Mouse (Mus musculus) kidney, postnatal 0 days (tissue): ENCODE measurements around the gene Keap1. TPM values are rescaled to one million over a fixed set of nuclear protein-coding genes. Genes with fewer than 3 reads are reported as not detected.

Source experiments
- ATAC-seq: fragments of 200-750 bp; cut with Nextera tagmentation; replicated peaks from 2 replicates; pipeline ENCODE4 v1.8.0; 2017; ENCODE audit warnings: low read depth, moderate number of reproducible peaks, moderate TSS enrichment, moderate library complexity; ENCODE audit not compliant: low FRiP score
- DNase-seq: peaks from one replicate; pipeline ENCODE4 v3.0.0-alpha.2; 2016; ENCODE audit warnings: low spot score
- H3K27ac ChIP-seq: fragments of 300-500 bp; sonication (generic); 2 replicates; pipeline ENCODE4 v1.5.1; 2014; ENCODE audit warnings: mild to moderate bottlenecking
- H3K27me3 ChIP-seq: fragments of 300-500 bp; sonication (generic); 2 replicates; pipeline ENCODE4 v1.6.1; 2014; ENCODE audit warnings: low read length, mixed read lengths; ENCODE audit not compliant: insufficient read depth
- H3K36me3 ChIP-seq: fragments of 300-500 bp; sonication (generic); 2 replicates; pipeline ENCODE4 v1.6.1; 2014; ENCODE audit warnings: low read length, mixed read lengths; ENCODE audit not compliant: insufficient read depth
- H3K4me1 ChIP-seq: fragments of 300-500 bp; sonication (generic); replicated peaks from 2 replicates; pipeline ENCODE4 v1.6.1; 2014; ENCODE audit warnings: antibody characterized with exemption, low read length, mixed read lengths; ENCODE audit not compliant: insufficient read depth
- H3K4me2 ChIP-seq: fragments of 300-500 bp; sonication (generic); 2 replicates; pipeline ENCODE4 v1.6.1; 2014; ENCODE audit warnings: mild to moderate bottlenecking, low read length, moderate library complexity, mixed read lengths
- H3K4me3 ChIP-seq: fragments of 300-500 bp; sonication (generic); replicated peaks from 2 replicates; pipeline ENCODE4 v1.5.1; 2014; ENCODE audit warnings: low read depth, low read length
- H3K9ac ChIP-seq: fragments of 300-500 bp; sonication (generic); 2 replicates; pipeline ENCODE4 v1.6.1; 2014; ENCODE audit warnings: low read depth, low read length
- H3K9me3 ChIP-seq: fragments of 300-500 bp; sonication (generic); replicated peaks from 2 replicates; pipeline ENCODE4 v1.6.1; 2016; ENCODE audit warnings: low read length, inconsistent platforms, mixed read lengths
- CTCF ChIP-seq: IDR thresholded peaks from 2 replicates; pipeline ENCODE4 v1.5.1; 2016; ENCODE audit warnings: antibody characterized with exemption, low read depth, mild to moderate bottlenecking, moderate library complexity
- WGBS: fragments of 180-500 bp; shearing (Covaris S2); extraction: QIAGEN DNeasy Blood & Tissue Kit; methylation state at CpG from one replicate; pipeline ENCODE4 v1.1.7; 2014; 5-methylcytosine and 5-hydroxymethylcytosine counted together
- polyA plus RNA-seq: library from polyadenylated mRNA; unstranded; fragments of >200 nt; fragmentation: Nextera tagmentation; extraction: Ambion mirVana; gene quantifications from 2 replicates; pipeline ENCODE4 v1.2.1, GENCODE M21; 2015

The Keap1 gene
- polyA plus RNA-seq, 1 experiment from 2014 or later: 49.3 TPM

DNA sequence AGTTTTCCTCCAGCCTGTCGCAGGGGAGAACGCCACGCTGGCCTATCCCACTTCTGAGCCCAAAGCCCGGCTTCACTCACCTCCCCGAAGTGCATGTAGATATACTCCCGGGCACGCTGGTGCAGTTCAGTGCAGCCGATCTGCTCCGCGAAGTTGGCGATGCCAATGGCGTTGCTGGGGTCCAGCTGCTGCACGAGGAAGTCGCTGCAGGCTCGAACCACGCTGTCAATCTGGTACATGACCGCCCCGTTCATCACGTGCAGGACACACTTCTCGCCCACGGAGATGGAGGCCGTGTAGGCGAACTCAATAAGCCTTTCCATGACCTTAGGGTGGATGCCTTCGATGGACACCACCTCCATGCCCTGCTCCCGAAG lies 2.2 kb downstream of the Keap1 start:
- Histone ChIP-seq H3K27ac (peak overlapping the region; percentile 92; the same call in 1 of the 2 replicates), H3K9me3 (no peaks in the 10 kb centered on the region), H3K27me3 (no peaks in the 10 kb centered on the region), H3K9ac (peak overlapping the region; percentile 95; the same call in 1 of the 2 replicates), H3K4me2 (peak overlapping the region; percentile 86), H3K4me1 (peaks cover 10% of the 10 kb centered on the region), H3K4me3 (peak overlapping the region; percentile 97; the same call in 1 of the 2 replicates), H3K36me3 (peaks cover 19% of the 10 kb centered on the region)
- TF ChIP-seq CTCF: no peak
- ATAC-seq (no peak), DNase-seq (no peak)
- WGBS: 69% methylated on average over 25 of the region's 25 CpGs

DNA sequence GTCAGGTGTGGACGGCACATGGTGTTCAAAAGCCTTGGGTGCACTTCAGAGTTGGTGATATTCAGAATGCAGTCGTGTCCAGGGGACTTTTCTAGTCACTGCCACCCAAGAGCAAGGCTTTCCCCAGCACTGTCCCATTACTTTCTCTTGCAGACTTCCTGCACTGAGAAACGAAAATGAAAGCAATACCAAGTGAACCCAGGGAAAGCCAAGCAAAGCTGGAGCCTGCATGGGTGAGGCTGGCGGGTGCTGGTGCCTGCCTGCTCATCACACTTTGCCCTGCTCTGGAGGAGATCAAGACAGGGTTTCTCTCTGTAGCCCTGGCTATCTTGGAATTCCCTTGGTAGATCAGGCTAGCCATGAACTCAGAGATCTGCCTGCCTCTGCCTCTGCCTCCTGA lies 3.8 kb downstream of the Keap1 start:
- H3K4me3 ChIP-seq: no peak overlapping the region
- H3K9ac ChIP-seq: no peak overlapping the region
- WGBS: 81% methylated on average over 4 of the region's 4 CpGs
- DNase-seq (no peak), ATAC-seq (no peak)
- H3K4me1 ChIP-seq: peaks cover 10% of the 10 kb centered on the region
- no peak overlapping the region for H3K4me2 ChIP-seq
- no peaks in the 10 kb centered on the region for H3K27me3 ChIP-seq
- no peak overlapping the region for H3K27ac ChIP-seq
- H3K9me3 ChIP-seq: no peaks in the 10 kb centered on the region
- peaks cover 19% of the 10 kb centered on the region for H3K36me3 ChIP-seq
- no peak for TF ChIP-seq CTCF

DNA sequence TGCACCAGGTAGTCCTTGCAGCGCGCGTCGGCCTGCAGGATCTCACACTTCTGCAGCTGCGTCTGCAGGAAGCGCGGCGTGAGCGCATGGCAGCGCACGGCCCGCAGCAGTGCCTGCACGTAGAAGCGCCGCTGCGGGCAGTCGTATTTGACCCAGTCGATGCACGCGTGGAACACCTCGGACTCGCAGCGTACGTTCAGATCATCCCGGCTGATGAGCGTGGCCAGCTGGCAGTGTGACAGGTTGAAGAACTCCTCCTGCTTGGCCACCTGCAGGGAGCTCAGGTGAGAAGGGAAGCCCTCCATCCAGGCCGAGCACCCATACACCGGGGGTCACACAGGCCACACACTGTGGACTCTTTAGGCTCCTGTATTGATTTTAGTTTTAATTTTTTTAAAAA lies 5.4 kb downstream of the Keap1 start:
- DNase-seq (no peak), ATAC-seq (no peak)
- Histone ChIP-seq H3K4me2 (no peak overlapping the region), H3K9me3 (no peaks in the 10 kb centered on the region), H3K4me3 (no peak overlapping the region), H3K27me3 (no peaks in the 10 kb centered on the region), H3K9ac (no peak overlapping the region), H3K4me1 (peaks cover 10% of the 10 kb centered on the region), H3K27ac (no peak overlapping the region), H3K36me3 (peaks cover 19% of the 10 kb centered on the region)
- no peak for TF ChIP-seq CTCF
- 89% methylated on average over 28 of the region's 28 CpGs for WGBS

DNA sequence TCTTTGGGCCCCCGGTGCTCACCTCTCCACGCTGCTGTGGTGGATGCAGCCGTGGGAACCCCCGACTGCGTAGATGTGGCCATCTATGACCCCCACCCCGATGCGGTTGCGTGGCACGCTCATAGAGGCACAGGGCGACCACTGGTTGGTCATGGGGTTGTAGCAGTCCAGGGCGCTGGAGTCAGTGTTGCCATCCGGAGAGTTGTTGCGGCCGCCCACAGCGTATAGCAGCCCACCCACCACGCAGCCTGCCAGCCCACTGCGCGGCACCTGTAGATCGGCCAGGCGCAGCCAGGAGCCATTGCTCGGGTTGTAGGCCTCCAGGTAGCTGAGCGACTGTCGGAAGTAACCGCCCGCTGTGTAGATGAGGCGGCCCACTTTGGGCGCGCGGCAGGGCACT lies 5.8 kb downstream of the Keap1 start:
- Histone ChIP-seq H3K4me3 (no peak overlapping the region), H3K27me3 (no peaks in the 10 kb centered on the region), H3K9ac (no peak overlapping the region), H3K4me2 (no peak overlapping the region), H3K4me1 (peaks cover 10% of the 10 kb centered on the region), H3K27ac (no peak overlapping the region), H3K36me3 (peaks cover 19% of the 10 kb centered on the region), H3K9me3 (no peaks in the 10 kb centered on the region)
- WGBS: 95% methylated on average over 29 of the region's 29 CpGs
- ATAC-seq (no peak), DNase-seq (no peak)
- no peak for TF ChIP-seq CTCF

DNA sequence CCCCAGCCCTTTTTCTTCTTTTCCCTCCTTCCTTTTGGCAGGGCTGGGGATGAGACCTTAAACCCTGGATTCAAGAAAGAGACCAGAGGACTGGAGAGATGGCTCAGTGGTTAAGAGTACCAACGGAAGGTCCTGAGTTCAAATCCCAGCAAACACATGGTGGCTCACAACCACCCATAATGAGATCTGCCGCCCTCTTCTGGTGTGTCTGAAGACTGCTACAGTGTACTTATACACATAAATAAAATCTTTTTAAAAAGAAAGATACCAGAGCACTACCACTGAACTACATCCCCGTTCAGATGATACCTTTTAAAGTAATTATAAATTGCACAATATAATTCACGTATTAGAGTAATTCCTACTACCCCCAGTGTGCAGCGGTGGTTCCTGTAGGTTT lies 6.3 kb downstream of the Keap1 start:
- no peak overlapping the region for H3K4me2 ChIP-seq
- no peak for DNase-seq
- no peak for TF ChIP-seq CTCF
- no peak for ATAC-seq
- no peak overlapping the region for H3K9ac ChIP-seq
- H3K36me3 ChIP-seq: peaks cover 19% of the 10 kb centered on the region
- no peaks in the 10 kb centered on the region for H3K9me3 ChIP-seq
- H3K27ac ChIP-seq: no peak overlapping the region
- H3K27me3 ChIP-seq: no peaks in the 10 kb centered on the region
- H3K4me1 ChIP-seq: peaks cover 12% of the 10 kb centered on the region
- H3K4me3 ChIP-seq: no peak overlapping the region
- 88% methylated on average over 5 of the region's 5 CpGs for WGBS

DNA sequence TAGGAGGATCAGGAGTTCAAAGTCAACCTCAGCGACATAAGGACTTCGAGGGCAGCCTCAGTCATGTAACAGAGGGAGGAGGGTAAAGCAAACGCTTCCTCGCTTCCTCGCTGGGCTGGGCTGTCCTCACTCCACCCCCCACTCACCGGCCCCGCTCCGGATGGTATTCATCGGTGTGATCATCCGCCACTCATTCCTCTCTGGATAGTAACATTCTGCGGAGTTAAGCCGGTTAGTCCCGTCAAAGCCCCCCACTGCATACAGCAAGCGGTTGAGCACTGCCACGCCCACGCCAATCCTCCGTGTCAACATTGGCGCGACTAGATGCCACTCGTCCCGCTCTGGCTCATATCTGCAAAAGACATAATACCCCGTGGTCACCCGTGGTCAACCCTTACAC lies 7.6 kb downstream of the Keap1 start:
- Histone ChIP-seq H3K4me3 (no peak overlapping the region), H3K36me3 (peaks cover 19% of the 10 kb centered on the region), H3K27ac (no peak overlapping the region), H3K4me1 (0 out of 2 replicates have a peak, but pooled peaks cover 11% of the 10 kb centered on the region), H3K4me2 (no peak overlapping the region), H3K27me3 (no peaks in the 10 kb centered on the region), H3K9me3 (no peaks in the 10 kb centered on the region), H3K9ac (no peak overlapping the region)
- ATAC-seq (0 out of 2 replicates have a peak, but pooled peaks have one; percentile 10), DNase-seq (no peak)
- 66% methylated on average over 23 of the region's 23 CpGs for WGBS
- TF ChIP-seq CTCF: no peak

DNA sequence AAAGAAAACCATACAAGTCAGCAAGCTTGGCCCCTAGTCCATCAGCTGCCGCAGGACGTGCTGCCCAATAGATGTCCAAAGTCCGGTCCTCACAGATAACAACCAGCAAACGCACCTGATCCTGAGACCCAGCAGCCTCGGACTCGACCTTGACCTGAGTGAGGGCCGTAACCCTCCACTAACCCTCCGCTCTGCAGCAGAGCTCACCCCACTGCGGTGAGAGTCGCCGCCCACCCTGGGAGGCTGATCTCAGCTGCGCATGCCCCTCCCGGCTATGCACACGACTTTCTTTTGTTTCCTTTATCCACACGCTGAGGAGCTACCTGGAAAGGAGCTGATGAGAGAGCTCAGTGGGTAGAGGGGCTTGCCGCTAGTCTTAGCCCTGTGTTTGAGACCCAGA lies 11.8 kb downstream of the Keap1 start:
- Histone ChIP-seq H3K9me3 (no peaks in the 10 kb centered on the region), H3K9ac (peak overlapping the region; percentile 35; the same call in 1 of the 2 replicates), H3K27ac (no peak overlapping the region), H3K27me3 (no peaks in the 10 kb centered on the region), H3K4me1 (0 out of 2 replicates have a peak, but pooled peaks cover 11% of the 10 kb centered on the region), H3K4me3 (peak overlapping the region; percentile 11), H3K4me2 (peak overlapping the region; percentile 60), H3K36me3 (no peaks in the 10 kb centered on the region)
- no peak for TF ChIP-seq CTCF
- WGBS: 13% methylated on average over 16 of the region's 16 CpGs
- peak; percentile 23; the same call in 1 of the 2 replicates for ATAC-seq
- DNase-seq: peak; percentile 52
